Mouse (Mus musculus): ENCODE measurements around the gene Fut1.
"Not testable (repeated sequence)": the region's sequence is repeated elsewhere in the genome, so short reads cannot be mapped to it uniquely, and the experiment has no call there.

Gene Fut1

DNA sequence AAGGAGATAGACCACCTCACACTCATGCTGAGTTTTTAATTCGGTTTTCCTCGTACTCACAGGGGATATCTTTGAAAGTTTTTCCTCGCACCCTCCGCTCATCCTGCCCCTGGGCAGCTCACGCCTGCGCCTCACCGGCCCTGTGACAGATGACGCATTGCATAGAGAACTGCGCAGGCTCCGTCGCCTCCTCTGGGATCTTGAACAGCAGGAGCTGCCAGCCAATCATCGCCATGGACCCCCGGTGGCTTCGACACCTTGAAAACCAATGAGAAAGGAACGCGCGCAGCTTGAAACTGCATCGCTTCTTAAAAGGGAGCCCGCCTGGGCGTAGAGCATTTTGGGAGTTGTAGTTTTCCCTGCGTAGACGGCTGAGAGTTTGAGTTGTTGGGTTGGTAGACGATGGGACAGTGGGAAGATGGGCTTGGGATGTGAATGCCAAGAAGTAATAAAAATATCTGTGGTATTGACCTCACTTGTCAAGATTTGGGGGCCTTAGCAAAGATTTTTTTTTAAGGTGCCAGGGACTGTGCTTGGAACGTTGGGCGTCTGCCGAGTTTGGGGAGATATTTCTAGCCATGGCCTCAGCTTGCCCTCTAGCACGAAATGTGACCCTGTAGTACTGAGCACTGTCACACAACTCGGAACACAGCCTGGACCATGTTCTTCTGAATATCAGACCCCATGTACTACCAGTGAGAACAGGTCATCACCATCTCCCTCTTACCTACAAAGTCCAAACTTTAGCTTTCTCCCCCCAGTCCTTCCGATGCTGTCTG lies 21.7 kb downstream of the Fut1 start:
- intact Hi-C loops (cut with DNase I): no loop called here

DNA sequence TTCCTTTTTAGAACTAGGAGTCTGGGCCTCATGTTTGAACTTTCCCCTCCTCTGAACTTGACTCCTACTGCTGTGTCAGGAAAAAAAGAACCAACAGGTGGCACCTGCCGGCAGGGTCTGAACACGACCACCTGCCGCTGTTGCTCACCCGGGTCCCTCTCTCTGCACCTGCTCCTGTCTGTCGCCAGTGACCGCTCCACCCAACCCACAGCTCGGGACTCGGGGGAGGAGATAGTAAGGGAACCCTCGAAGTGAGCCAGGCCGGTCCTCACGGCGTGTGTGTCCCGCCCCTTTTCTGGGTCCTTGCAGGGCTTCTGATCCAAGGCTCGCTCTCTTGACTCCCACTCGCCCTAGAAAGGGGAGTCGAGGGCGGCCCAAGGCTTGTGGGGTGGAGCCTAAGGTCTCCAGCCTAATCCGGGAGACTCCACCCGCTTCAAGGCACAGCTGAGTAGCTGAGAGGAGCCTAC lies 22.5 kb downstream of the Fut1 start, which contains the start of gene Mamstr:
Gene Mamstr (plus strand): TSS at position 417 of the 467 bp plus-strand sequence.
- intact Hi-C loops (cut with DNase I): loop anchor here (5.0 kb wide), 1 partner anchor 43 kb away; the partner anchor contains the start of gene Ntn5

GRCm38 (mm10) chr7:45640191-45640957 lies 23.3 kb downstream of the Fut1 start:
- intact Hi-C loops (cut with DNase I): loop anchor here (5.0 kb wide), 1 partner anchor 42 kb away; the partner anchor contains the start of gene Ntn5

GRCm38 (mm10) chr7:45641391-45642040 lies 24.4 kb downstream of the Fut1 start:
- intact Hi-C loops (cut with DNase I): loop anchor here (5.0 kb wide), 1 partner anchor 41 kb away; the partner anchor contains the start of gene Ntn5

GRCm38 (mm10) chr7:45642083-45642482 lies 25.0 kb downstream of the Fut1 start:
- intact Hi-C loops (cut with DNase I): loop anchor here (5.0 kb wide), 1 partner anchor 40 kb away; the partner anchor contains the start of gene Ntn5

GRCm38 (mm10) chr7:45642503-45643255 lies 25.6 kb downstream of the Fut1 start:
- intact Hi-C loops (cut with DNase I): loop anchor here (5.0 kb wide), 1 partner anchor 40 kb away; the partner anchor contains the start of gene Ntn5

DNA sequence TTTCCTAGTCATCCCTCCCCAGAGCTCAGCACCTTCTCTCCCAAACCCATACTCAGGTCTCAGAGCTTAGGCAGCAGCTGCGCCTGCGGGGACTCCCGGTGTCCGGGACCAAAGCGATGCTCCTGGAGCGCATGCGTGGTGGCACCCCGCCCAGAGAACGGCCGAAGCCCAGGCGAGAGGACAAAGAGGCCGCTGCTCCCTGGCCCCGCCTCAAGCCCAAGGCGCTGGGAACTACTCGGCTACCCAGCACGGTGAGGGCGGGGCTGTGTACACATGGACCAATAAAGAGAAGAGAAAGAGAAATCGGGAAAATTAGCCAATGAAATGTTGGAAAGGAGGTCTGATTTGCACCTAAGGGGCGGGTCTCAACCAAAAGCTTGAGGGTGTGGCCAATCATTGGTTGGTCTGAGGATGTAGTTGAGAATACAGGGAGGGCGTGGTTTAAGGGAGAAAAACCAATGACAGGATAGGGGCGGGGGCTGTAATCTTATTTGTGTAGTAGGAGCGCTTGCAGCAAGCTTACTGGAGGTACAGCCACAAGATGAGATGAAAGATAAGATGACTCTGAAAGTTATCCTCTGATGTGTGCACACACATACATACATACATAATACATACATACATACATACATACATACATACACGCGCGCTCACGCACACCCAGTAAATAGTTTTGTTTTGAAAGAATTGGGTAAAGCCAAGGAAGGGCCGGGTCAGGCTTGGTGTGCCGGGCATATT lies 26.5 kb downstream of the Fut1 start:
- intact Hi-C loops (cut with DNase I): loop anchor here (5.0 kb wide), 1 partner anchor 39 kb away; the partner anchor contains the start of gene Ntn5

DNA sequence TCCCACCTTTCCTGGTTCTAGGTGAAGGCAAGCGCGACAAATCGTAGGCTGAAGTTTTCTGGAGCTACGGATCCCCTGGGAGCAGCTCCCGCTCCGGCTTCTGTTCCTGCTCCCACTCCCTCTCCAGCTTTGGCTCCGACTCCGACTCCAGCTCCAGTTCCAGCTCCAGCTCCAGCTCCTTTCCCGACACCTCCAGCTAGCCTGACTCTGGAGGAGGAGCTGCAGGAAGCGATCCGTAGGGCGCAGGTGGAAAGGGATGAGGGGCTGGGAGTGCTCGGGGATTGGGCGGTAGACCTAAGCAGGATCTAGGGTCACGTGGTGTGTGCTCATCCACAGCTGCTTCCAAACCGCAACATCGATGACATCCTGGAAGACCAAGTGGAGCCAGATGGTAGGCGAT lies 27.1 kb downstream of the Fut1 start:
- intact Hi-C loops (cut with DNase I): loop anchor here (5.0 kb wide), 1 partner anchor 38 kb away; the partner anchor contains the start of gene Ntn5

DNA sequence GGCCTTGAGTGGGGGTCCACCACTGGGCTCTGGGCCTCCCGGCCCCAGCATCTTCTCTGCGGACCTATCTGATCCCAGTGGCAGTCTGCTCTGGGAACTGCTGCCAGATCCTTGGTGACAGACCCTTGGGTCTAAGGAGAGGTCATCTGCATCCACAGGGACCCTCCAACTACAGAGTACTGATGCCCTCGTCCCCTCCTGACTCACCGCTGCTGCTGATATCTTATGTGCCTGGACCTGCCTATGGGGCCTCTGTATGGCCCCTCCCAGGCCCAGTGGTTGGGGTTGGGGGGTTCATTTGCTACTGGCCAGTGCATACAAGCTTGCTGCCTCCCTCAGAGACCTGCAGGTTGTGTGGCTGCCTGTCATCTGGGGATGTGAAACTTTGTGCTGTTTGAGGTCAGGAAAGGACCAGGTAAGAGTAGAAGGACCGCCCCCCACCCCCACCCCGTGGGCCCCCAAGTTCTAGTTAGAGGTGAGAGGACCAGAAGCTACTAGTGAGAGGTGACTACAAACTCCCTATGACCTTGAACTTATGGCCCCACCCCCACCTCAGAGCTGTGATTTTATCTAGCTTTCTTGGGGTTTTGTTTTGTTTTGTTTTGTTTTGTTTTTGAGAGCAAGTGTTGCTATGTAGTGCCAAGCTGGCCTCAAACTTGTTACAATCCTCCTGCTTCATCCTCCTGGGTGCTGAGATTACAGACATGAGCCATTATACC lies 27.9 kb downstream of the Fut1 start:
- intact Hi-C loops (cut with DNase I): loop anchor here (5.0 kb wide), 1 partner anchor 37 kb away; the partner anchor contains the start of gene Ntn5

- intact Hi-C loops (cut with DNase I): no loop called here
These were observed 28.5 kb downstream of the Fut1 start for GRCm38 (mm10) chr7:45645591-45645971.

- intact Hi-C loops (cut with DNase I): no loop called here
These were observed 29.6 kb downstream of the Fut1 start for GRCm38 (mm10) chr7:45646671-45647070.

DNA sequence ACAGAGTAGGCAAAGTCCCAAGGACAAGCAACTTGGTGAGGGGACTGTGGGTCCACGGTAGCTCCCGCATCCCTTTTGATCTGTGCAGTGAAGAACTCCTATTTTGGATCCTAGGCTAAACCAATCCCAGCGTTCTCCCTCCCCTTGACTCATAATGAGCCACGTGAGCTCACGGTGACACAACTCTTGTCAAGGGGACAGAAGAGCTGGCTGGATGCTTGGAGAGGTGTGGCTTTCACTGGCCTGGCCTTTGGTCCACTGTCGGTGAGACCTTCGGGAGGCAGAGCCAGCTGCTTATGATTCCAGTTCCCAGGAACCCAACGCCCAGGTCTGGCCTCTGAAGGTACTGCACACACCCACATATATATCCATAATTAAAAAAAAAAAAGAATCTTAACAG lies 32.3 kb downstream of the Fut1 start:
- intact Hi-C loops (cut with DNase I): no loop called here

DNA sequence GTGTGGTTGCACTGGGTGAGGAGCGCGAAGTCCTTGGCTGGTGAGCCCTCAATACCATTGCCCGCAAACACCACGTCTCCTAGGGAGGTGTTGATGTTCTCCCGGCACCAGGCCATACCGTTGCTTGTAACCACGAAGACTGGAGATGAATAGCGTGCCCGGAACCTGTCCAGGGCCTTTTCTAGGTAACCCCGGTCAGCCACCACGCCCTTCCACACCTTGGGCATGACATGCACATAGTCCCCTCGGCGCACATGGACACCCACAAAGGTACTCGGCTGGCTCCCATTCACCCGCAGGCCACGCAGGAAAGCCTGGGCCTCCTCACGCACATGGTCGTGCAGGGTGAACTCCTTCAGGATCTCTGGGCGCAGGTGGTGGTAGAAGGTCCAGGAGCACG lies 33.4 kb downstream of the Fut1 start:
- intact Hi-C loops (cut with DNase I): not testable (repeated sequence)

GRCm38 (mm10) chr7:45654424-45655047 lies 37.4 kb downstream of the Fut1 start:
- intact Hi-C loops (cut with DNase I): no loop called here

DNA sequence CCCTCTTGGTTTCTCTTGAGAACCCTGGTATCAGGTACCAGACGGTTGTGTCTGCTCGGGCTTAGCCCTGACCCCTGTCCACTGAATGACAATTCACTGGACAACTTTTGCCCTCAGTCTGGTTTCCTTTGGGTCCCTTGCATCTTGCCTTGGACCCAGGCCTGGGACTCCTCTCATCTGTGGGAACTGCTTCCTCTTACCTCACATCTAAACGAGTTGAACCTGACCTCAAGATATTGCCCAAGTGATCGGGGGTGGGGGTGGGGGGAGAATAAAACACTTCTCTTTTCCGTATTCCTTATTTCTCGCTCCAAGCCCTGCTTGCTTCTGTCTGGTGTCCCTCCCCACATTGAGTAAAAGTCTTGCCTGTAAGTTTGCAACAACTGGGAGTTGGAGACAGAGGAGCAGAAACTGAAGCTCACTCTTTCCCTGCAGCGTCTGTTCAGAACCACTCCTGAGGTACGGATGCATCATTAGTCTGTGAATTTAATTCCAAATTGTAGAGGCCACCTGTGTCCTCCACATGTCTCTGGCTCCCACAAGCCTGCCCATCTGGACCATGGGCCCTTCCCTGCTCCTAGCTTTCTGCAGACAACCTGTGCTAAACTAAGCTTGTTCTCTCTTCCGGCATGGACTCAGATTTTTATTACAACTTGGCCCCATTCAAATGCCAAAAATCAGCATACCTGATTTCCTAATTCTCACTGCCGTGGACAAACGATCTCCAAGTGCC lies 43.8 kb downstream of the Fut1 start:
- intact Hi-C loops (cut with DNase I): no loop called here

DNA sequence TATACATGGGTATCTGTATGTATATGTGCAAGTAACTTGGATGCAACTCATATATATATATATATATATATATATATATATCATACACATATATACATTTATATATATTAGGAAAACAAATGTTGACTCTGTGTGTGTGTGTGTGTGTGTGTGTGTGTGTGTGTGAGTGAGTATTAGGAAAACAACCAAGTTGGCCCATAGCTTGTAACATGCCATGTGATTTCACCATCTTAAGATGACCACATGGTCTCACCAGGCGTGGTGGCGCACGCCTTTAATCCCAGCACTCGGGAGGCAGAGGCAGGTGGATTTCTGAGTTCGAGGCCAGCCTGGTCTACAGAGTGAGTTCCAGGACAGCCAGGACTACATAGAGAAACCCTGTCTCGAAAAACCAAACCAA lies 44.6 kb downstream of the Fut1 start:
- intact Hi-C loops (cut with DNase I): not testable (repeated sequence)

DNA sequence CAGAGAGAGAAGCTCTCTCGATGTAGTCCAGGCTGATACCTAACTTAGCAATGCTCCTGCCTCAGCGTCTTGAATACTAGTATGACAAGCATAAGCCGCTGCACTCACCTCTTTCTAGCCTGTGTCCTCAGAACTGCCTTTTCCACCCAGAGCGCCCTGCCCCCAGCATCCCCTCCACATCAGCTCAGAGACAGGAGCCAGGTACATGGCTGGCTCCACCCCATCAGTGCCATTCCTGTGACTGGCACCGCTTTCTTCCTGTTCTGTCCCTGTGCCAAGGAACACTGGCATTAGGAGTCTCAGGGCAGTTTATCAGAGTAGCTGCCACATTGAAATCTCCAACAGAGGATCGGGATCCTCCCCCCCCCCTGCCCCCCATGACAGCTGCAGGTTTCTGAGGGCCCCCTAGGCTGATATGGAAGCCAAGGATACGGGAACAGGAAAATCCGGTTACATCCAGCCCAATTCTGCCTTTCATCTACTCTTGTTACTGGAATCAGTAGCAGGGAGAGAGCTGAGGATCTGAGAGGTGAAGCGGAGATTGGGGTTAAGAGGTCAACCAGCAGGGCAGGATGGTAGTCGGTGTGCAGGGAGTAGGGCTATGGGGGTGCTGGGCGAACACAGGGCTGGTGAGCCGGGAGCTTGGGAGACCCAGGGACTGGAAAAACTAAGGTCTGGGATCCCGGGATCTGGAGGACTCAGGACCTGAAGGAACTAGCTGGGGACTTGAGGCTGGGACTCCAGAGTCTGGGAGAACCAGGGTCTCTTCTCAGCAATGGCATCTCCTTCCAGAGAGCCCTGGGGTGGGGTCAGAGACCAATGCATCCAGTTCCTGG lies 48.4 kb downstream of the Fut1 start:
- intact Hi-C loops (cut with DNase I): no loop called here

All from adrenal gland (tissue).